Mouse (Mus musculus) cortical plate, adult 2 months (tissue): ENCODE results near the gene Styxl1.

Experiments used
- CTCF ChIP-seq: fragments of 200-500 bp; IDR thresholded peaks from 2 replicates; pipeline ENCODE4 v1.5.1; 2011; ENCODE audit warnings: mild to moderate bottlenecking, control low read depth, low read length; ENCODE audit not compliant: insufficient read depth; ENCODE audit errors: extremely low read depth
- POLR2A ChIP-seq: fragments of 200-500 bp; IDR thresholded peaks from 2 replicates; pipeline ENCODE4 v1.6.1; 2011; ENCODE audit warnings: mild to moderate bottlenecking, low read length, control low read depth; ENCODE audit not compliant: insufficient read depth; ENCODE audit errors: extremely low read depth

DNA sequence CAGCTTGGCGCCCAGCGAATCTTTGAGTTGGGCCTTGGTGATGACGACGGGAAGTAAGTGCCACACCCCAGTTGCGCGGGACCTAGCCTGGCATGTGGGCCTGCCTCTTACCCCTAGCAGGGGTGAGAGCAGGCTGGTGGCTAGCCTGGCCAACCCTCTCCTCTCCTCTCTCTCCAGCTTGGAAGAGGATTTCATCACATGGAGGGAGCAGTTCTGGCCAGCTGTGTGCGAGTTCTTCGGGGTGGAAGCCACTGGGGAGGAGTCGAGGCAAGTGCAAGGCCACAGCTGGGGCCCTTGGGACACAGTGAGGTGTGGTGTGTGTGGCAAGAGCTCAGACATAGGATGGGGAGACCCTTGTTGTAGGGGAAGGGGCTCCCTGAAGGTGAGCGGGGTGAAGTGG is 47.3 kb downstream of the Styxl1 start:
- TF ChIP-seq CTCF (no peak), POLR2A (no peak)
